7 mouse cellular contexts compared by ENCODE assay signal in genomic region chr15:102656658-102657057, GRCm38 (mm10). TPM values are rescaled to one million over a fixed set of nuclear protein-coding genes. Genes with fewer than 3 reads are reported as not detected.
DNase-seq lines count a peak whose midpoint lies in the region; ATAC-seq and TF ChIP-seq lines count a peak whose summit lies in the region.

No protein-coding gene starts in this region.

- H3K4me2 ChIP-seq in forebrain, postnatal 0 days (ENCODE audit: low read depth), result no peak overlapping the region
- H3K4me2 ChIP-seq in hindbrain, postnatal 0 days (ENCODE audit: low read depth, low read length), result no peak overlapping the region
- no peak overlapping the region for H3K4me2 ChIP-seq in midbrain, embryonic 16.5 days (ENCODE audit: low read length)

- no peaks in the 10 kb centered on the region for H3K27me3 ChIP-seq in forebrain, postnatal 0 days (ENCODE audit: insufficient read depth, low read length)
- no peaks in the 10 kb centered on the region for H3K27me3 ChIP-seq in hindbrain, postnatal 0 days (ENCODE audit: insufficient read depth, low read length)
- H3K27me3 ChIP-seq in midbrain, embryonic 16.5 days (ENCODE audit: control insufficient read depth, insufficient read depth, low read depth, low read length), result no peaks in the 10 kb centered on the region

- no peaks in the 10 kb centered on the region for H3K4me1 ChIP-seq in forebrain, postnatal 0 days (ENCODE audit: insufficient read depth)
- 0 out of 2 replicates have a peak, but pooled peaks cover 3% of the 10 kb centered on the region for H3K4me1 ChIP-seq in hindbrain, postnatal 0 days (ENCODE audit: insufficient read depth, low read length)
- H3K4me1 ChIP-seq in midbrain, embryonic 16.5 days (ENCODE audit: control insufficient read depth, insufficient read depth, low read length), result 0 out of 2 replicates have a peak, but pooled peaks cover 2% of the 10 kb centered on the region

- peak; percentile 14 for DNase-seq in ovary, postnatal 36 days (ENCODE audit: low spot score)
- no peak for DNase-seq in ovary, postnatal 10 days (ENCODE audit: low spot score)
- DNase-seq in forebrain, postnatal 0 days, result peak; percentile 35
- peak; percentile 50 for DNase-seq in hindbrain, postnatal 0 days (ENCODE audit: low spot score)
- no peak for DNase-seq in cerebellum, adult 8-10 months

- WGBS in forebrain, postnatal 0 days, result 4% methylated on average over 4 of the region's 4 CpGs
- WGBS in hindbrain, postnatal 0 days, result 14% methylated on average over 4 of the region's 4 CpGs
- WGBS in midbrain, embryonic 16.5 days, result 13% methylated on average over 4 of the region's 4 CpGs

- H3K36me3 ChIP-seq in forebrain, postnatal 0 days (ENCODE audit: insufficient read depth), result peaks cover 8% of the 10 kb centered on the region
- H3K36me3 ChIP-seq in hindbrain, postnatal 0 days (ENCODE audit: insufficient read depth, low read length), result peaks cover 2% of the 10 kb centered on the region; the same call in 1 of the 2 replicates
- no peaks in the 10 kb centered on the region; the same call in 1 of the 2 replicates for H3K36me3 ChIP-seq in midbrain, embryonic 16.5 days (ENCODE audit: control insufficient read depth, insufficient read depth, low read length)

- ATAC-seq in forebrain, postnatal 0 days, result peak; percentile 38; the same call in 1 of the 2 replicates
- ATAC-seq in hindbrain, postnatal 0 days, result peak; percentile 51; the same call in 1 of the 2 replicates
- ATAC-seq in midbrain, embryonic 16.5 days, result no peak
- ATAC-seq in megakaryocyte, adult 5-6 weeks (ENCODE audit: poor library complexity, severe bottlenecking), result no peak

- H3K27ac ChIP-seq in forebrain, postnatal 0 days (ENCODE audit: low read depth, low read length), result peak overlapping the region; percentile 74
- peak overlapping the region; percentile 65 for H3K27ac ChIP-seq in hindbrain, postnatal 0 days
- H3K27ac ChIP-seq in midbrain, embryonic 16.5 days (ENCODE audit: low read length), result peak overlapping the region; percentile 67

- no peak overlapping the region for H3K9ac ChIP-seq in forebrain, postnatal 0 days
- H3K9ac ChIP-seq in hindbrain, postnatal 0 days (replicated peaks; ENCODE audit: low read length), result no peak overlapping the region
- H3K9ac ChIP-seq in midbrain, embryonic 16.5 days (ENCODE audit: low read depth, low read length), result no peak overlapping the region

- TF ChIP-seq CTCF in forebrain, postnatal 0 days (IDR thresholded peaks at IDR 0.05; ENCODE audit: low read depth), result no peak
- TF ChIP-seq CTCF in hindbrain, postnatal 0 days (IDR thresholded peaks at IDR 0.05; ENCODE audit: low read depth), result no peak

- no peaks in the 10 kb centered on the region for H3K9me3 ChIP-seq in forebrain, postnatal 0 days (ENCODE audit: low read length)
- no peaks in the 10 kb centered on the region for H3K9me3 ChIP-seq in hindbrain, postnatal 0 days (ENCODE audit: low read length)
- H3K9me3 ChIP-seq in midbrain, embryonic 16.5 days (replicated peaks; ENCODE audit: control insufficient read depth, low read length, poor library complexity, severe bottlenecking), result no peaks in the 10 kb centered on the region

- H3K4me3 ChIP-seq in forebrain, postnatal 0 days (ENCODE audit: low read depth, low read length), result no peak overlapping the region
- H3K4me3 ChIP-seq in hindbrain, postnatal 0 days (ENCODE audit: low read length), result no peak overlapping the region
- H3K4me3 ChIP-seq in midbrain, embryonic 16.5 days (ENCODE audit: low read depth, low read length), result no peak overlapping the region

RNA-seq across cellular contexts. Expression of gene Atp5g2, which starts 15.5 kb away (rescaled TPM):
- total RNA-seq in forebrain, postnatal 0 days (2014; rRNA removed), result 75.2 and 170 TPM in 2 replicates
- polyA plus RNA-seq in forebrain, postnatal 0 days (2015; fragmentation: Nextera tagmentation; extraction: Ambion mirVana), result 63.5 and 75.3 TPM in 2 replicates
- total RNA-seq in hindbrain, postnatal 0 days (2014; rRNA removed), result 148 and 610 TPM in 2 replicates
- 60.5 and 66.5 TPM in 2 replicates for polyA plus RNA-seq in hindbrain, postnatal 0 days (2015; fragmentation: Nextera tagmentation; extraction: Ambion mirVana)
- 46.9 and 49.8 TPM in 2 replicates for polyA plus RNA-seq in midbrain, embryonic 16.5 days (2015; fragmentation: Nextera tagmentation; extraction: Ambion mirVana)
- 43.8 and 46.5 TPM in 2 replicates for total RNA-seq in megakaryocyte, adult 5-6 weeks (2015)
- total RNA-seq in megakaryocyte, adult 5-6 weeks (2017), result 44.3 and 47.5 TPM in 2 replicates

RNA-seq across cellular contexts. Expression of gene Atf7, which starts 31.4 kb away (rescaled TPM):
- total RNA-seq in forebrain, postnatal 0 days (2014; rRNA removed), result 9.9 and 13.2 TPM in 2 replicates
- polyA plus RNA-seq in forebrain, postnatal 0 days (2015; fragmentation: Nextera tagmentation; extraction: Ambion mirVana), result 8.4 and 10.2 TPM in 2 replicates
- total RNA-seq in hindbrain, postnatal 0 days (2014; rRNA removed), result 8.6 and 15.0 TPM in 2 replicates
- 12.5 and 13.5 TPM in 2 replicates for polyA plus RNA-seq in hindbrain, postnatal 0 days (2015; fragmentation: Nextera tagmentation; extraction: Ambion mirVana)
- polyA plus RNA-seq in midbrain, embryonic 16.5 days (2015; fragmentation: Nextera tagmentation; extraction: Ambion mirVana), result 16.0 TPM in 2 replicates
- 123 and 142 TPM in 2 replicates for total RNA-seq in megakaryocyte, adult 5-6 weeks (2015)
- 23.6 and 45.8 TPM in 2 replicates for total RNA-seq in megakaryocyte, adult 5-6 weeks (2017)

RNA-seq across cellular contexts. Expression of gene Gm28047, which starts 31.8 kb away (rescaled TPM):
- total RNA-seq in forebrain, postnatal 0 days (2014; rRNA removed), result not detected in 2 replicates
- polyA plus RNA-seq in forebrain, postnatal 0 days (2015; fragmentation: Nextera tagmentation; extraction: Ambion mirVana), result 0.74 TPM in 1 of 2 replicates, not detected in the other
- total RNA-seq in hindbrain, postnatal 0 days (2014; rRNA removed), result not detected in 2 replicates
- 1.1 TPM in 1 of 2 replicates, not detected in the other for polyA plus RNA-seq in hindbrain, postnatal 0 days (2015; fragmentation: Nextera tagmentation; extraction: Ambion mirVana)
- not detected in 2 replicates for polyA plus RNA-seq in midbrain, embryonic 16.5 days (2015; fragmentation: Nextera tagmentation; extraction: Ambion mirVana)
- total RNA-seq in megakaryocyte, adult 5-6 weeks (2015), result not detected in 2 replicates
- not detected in 2 replicates for total RNA-seq in megakaryocyte, adult 5-6 weeks (2017)

Comparison
In these comparisons a context has a peak if more than half of its experiments do, and no peak if none do; other contexts are left out.
1. DNase-seq: peak in ovary, postnatal 36 days (single experiment), forebrain, postnatal 0 days (single experiment) and hindbrain, postnatal 0 days (single experiment); none in ovary, postnatal 10 days (single experiment) and cerebellum, adult 8-10 months (single experiment).
2. ATAC-seq: peak in forebrain, postnatal 0 days (single experiment) and hindbrain, postnatal 0 days (single experiment); none in midbrain, embryonic 16.5 days (single experiment) and megakaryocyte, adult 5-6 weeks (single experiment).
3. Peak in every context shown above with its lines, with median percentiles within 50 percentile points of each other: H3K27ac ChIP-seq.